Mouse (Mus musculus): Measurements from ENCODE around the gene Bnip1. TPM values are rescaled to one million over a fixed set of nuclear protein-coding genes. Genes with fewer than 3 reads are reported as not detected.

Gene Bnip1
- 28.1 TPM for total RNA-seq (2023)

GRCm38 (mm10) chr17:26780750-26781571, at the start of gene Bnip1:
Bnip1 (plus strand) TSS chr17:26781066.

Other genes starting within 250 kb of the Bnip1 start
- gene Ergic1, start 219.6 kb upstream of the Bnip1 start, total RNA-seq (2023): 27.4 TPM
- gene Dusp1, start 218.9 kb upstream of the Bnip1 start, total RNA-seq (2023): 726 TPM
- 70.4 TPM for gene Atp6v0e, start 117.8 kb upstream of the Bnip1 start, total RNA-seq (2023)
- gene Crebrf, start 65.4 kb upstream of the Bnip1 start, total RNA-seq (2023): 126 TPM
- gene Nkx2-5, start 63.9 kb downstream of the Bnip1 start, total RNA-seq (2023): not detected
- 7.1 TPM for gene Kifc5b, start 136.0 kb downstream of the Bnip1 start, total RNA-seq (2023)
- 154 TPM for gene Phf1, start 152.0 kb downstream of the Bnip1 start, total RNA-seq (2023)
- 88.8 TPM for gene Cuta, start 158.5 kb downstream of the Bnip1 start, total RNA-seq (2023)
- gene Syngap1, start 160.2 kb downstream of the Bnip1 start, total RNA-seq (2023): 2.7 TPM
- gene Zbtb9, start 192.1 kb downstream of the Bnip1 start, total RNA-seq (2023): 21.0 TPM
- gene Bak1, start 247.9 kb downstream of the Bnip1 start, total RNA-seq (2023): 37.7 TPM